Comparison of ENCODE assay signal across 8 mouse cellular contexts in genomic region chr2:6720753-6721459, GRCm38 (mm10).
DNase-seq lines count a peak whose midpoint lies in the region; ATAC-seq lines count a peak whose summit lies in the region.

No protein-coding gene starts in this region.

- peaks cover 31% of the 10 kb centered on the region for H3K4me1 ChIP-seq in heart, embryonic 13.5 days
- H3K4me1 ChIP-seq in midbrain, embryonic 10.5 days = peaks cover 30% of the 10 kb centered on the region
- H3K4me1 ChIP-seq in stomach, embryonic 16.5 days (ENCODE audit: control insufficient read depth, insufficient read depth, low read length) = peaks cover 8% of the 10 kb centered on the region; the same call in 1 of the 2 replicates

- peak; percentile 10 for DNase-seq in adrenal gland, adult 2 months
- DNase-seq in adrenal gland, postnatal 10 days = no peak
- DNase-seq in NIH3T3 (ENCODE audit: low read depth) = peak; percentile 40
- DNase-seq in embryo, embryonic 11.5 days (ENCODE audit: low read depth, low spot score) = peak; percentile 31
- peak; percentile 20 to 28 for DNase-seq in kidney, postnatal 36 days
- DNase-seq in midbrain, embryonic 10.5 days (ENCODE audit: low spot score) = peak; percentile 14

- H3K4me2 ChIP-seq in heart, embryonic 13.5 days = peak overlapping the region; percentile 80
- H3K4me2 ChIP-seq in stomach, embryonic 16.5 days (ENCODE audit: low read depth, low read length) = peak overlapping the region; percentile 70

- no peak for ATAC-seq in heart, embryonic 13.5 days (ENCODE audit: extremely low read depth, insufficient number of reproducible peaks, low FRiP score, low TSS enrichment)
- peak; percentile 30; the same call in 1 of the 2 replicates for ATAC-seq in stomach, embryonic 16.5 days (ENCODE audit: insufficient read depth, low FRiP score)

- no peaks in the 10 kb centered on the region for H3K27me3 ChIP-seq in heart, embryonic 13.5 days (replicated peaks)
- no peaks in the 10 kb centered on the region for H3K27me3 ChIP-seq in midbrain, embryonic 10.5 days (ENCODE audit: low read depth, poor library complexity, severe bottlenecking)
- H3K27me3 ChIP-seq in stomach, embryonic 16.5 days (ENCODE audit: control insufficient read depth, insufficient read depth, low read length) = no peaks in the 10 kb centered on the region

- WGBS in heart, embryonic 13.5 days = 28% methylated on average over 11 of the region's 11 CpGs
- 38% methylated on average over 11 of the region's 11 CpGs for WGBS in midbrain, embryonic 10.5 days
- WGBS in stomach, embryonic 16.5 days = 21% methylated on average over 11 of the region's 11 CpGs

- peak overlapping the region; percentile 48 for H3K4me3 ChIP-seq in heart, embryonic 13.5 days
- H3K4me3 ChIP-seq in midbrain, embryonic 10.5 days = peak overlapping the region; percentile 52
- peak overlapping the region; percentile 42 for H3K4me3 ChIP-seq in stomach, embryonic 16.5 days (replicated peaks; ENCODE audit: low read length)

- H3K9me3 ChIP-seq in heart, embryonic 13.5 days = no peaks in the 10 kb centered on the region
- no peaks in the 10 kb centered on the region for H3K9me3 ChIP-seq in midbrain, embryonic 10.5 days (replicated peaks)
- no peaks in the 10 kb centered on the region for H3K9me3 ChIP-seq in stomach, embryonic 16.5 days (replicated peaks; ENCODE audit: control insufficient read depth, low read length)

- H3K27ac ChIP-seq in heart, embryonic 13.5 days (replicated peaks) = no peak overlapping the region
- H3K27ac ChIP-seq in midbrain, embryonic 10.5 days (replicated peaks) = peak overlapping the region; percentile 76
- 0 out of 2 replicates have a peak overlapping the region, but pooled peaks have one; percentile 8 for H3K27ac ChIP-seq in stomach, embryonic 16.5 days (ENCODE audit: low read length)

- H3K36me3 ChIP-seq in heart, embryonic 13.5 days = no peaks in the 10 kb centered on the region
- H3K36me3 ChIP-seq in midbrain, embryonic 10.5 days = no peaks in the 10 kb centered on the region
- H3K36me3 ChIP-seq in stomach, embryonic 16.5 days (ENCODE audit: control insufficient read depth, insufficient read depth, low read length) = no peaks in the 10 kb centered on the region

- peak overlapping the region; percentile 71 for H3K9ac ChIP-seq in heart, embryonic 13.5 days
- peak overlapping the region; percentile 37 for H3K9ac ChIP-seq in stomach, embryonic 16.5 days (ENCODE audit: low read length)
